Mouse (Mus musculus) CD8-positive naive resting alpha-beta T cell, adult 2 months (primary cell): Measurements from ENCODE around the gene Ryr2.

ENCODE experiments used
- DNase-seq, 2 experiments: peaks; one replicate each; pipeline ENCODE4 v3.0.0; 2022; ENCODE audit warnings: low read depth in 2 of 2, low spot score in 2 of 2

Ryr2 gene

GRCm38 (mm10) chr13:12039967-12040366, 66.8 kb downstream of the Ryr2 start:
- no peak for DNase-seq

- no peak for DNase-seq
These were observed 68.1 kb downstream of the Ryr2 start for GRCm38 (mm10) chr13:12038676-12039075.

- DNase-seq = no peak
These were observed 69.5 kb downstream of the Ryr2 start for GRCm38 (mm10) chr13:12037241-12037640.

- no peak for DNase-seq
These were observed 69.9 kb downstream of the Ryr2 start for GRCm38 (mm10) chr13:12036834-12037233.

GRCm38 (mm10) chr13:12033914-12034313, 72.8 kb downstream of the Ryr2 start:
- DNase-seq = no peak

GRCm38 (mm10) chr13:12033272-12033671, 73.5 kb downstream of the Ryr2 start:
- no peak for DNase-seq

GRCm38 (mm10) chr13:12029841-12030240, 76.9 kb downstream of the Ryr2 start:
- DNase-seq = no peak

GRCm38 (mm10) chr13:12029326-12029725, 77.4 kb downstream of the Ryr2 start:
- DNase-seq = no peak

GRCm38 (mm10) chr13:12018046-12018445, 88.7 kb downstream of the Ryr2 start:
- DNase-seq = no peak

- DNase-seq = no peak
These were observed 92.8 kb downstream of the Ryr2 start for GRCm38 (mm10) chr13:12013986-12014385.

- DNase-seq = no peak
These were observed 97.6 kb downstream of the Ryr2 start for GRCm38 (mm10) chr13:12008995-12009689.

- DNase-seq = no peak
These were observed 99.2 kb downstream of the Ryr2 start for GRCm38 (mm10) chr13:12007579-12007978.

GRCm38 (mm10) chr13:12001891-12002294, 104.9 kb downstream of the Ryr2 start:
- no peak for DNase-seq

- no peak for DNase-seq
These were observed 106.9 kb downstream of the Ryr2 start for GRCm38 (mm10) chr13:11999851-12000250.

GRCm38 (mm10) chr13:11997366-11997765, 109.4 kb downstream of the Ryr2 start:
- DNase-seq = no peak

- DNase-seq = no peak
These were observed 119.2 kb downstream of the Ryr2 start for GRCm38 (mm10) chr13:11987556-11987955.

- no peak for DNase-seq
These were observed 121.7 kb downstream of the Ryr2 start for GRCm38 (mm10) chr13:11985056-11985455.

- no peak for DNase-seq
These were observed 127.7 kb downstream of the Ryr2 start for GRCm38 (mm10) chr13:11978997-11979396.

- DNase-seq = no peak
These were observed 128.4 kb downstream of the Ryr2 start for GRCm38 (mm10) chr13:11978359-11978758.

- no peak for DNase-seq
These were observed 129.1 kb downstream of the Ryr2 start for GRCm38 (mm10) chr13:11977606-11978005.

GRCm38 (mm10) chr13:11964391-11964790, 142.4 kb downstream of the Ryr2 start:
- DNase-seq = no peak

GRCm38 (mm10) chr13:11959488-11960174, 147.1 kb downstream of the Ryr2 start:
- DNase-seq = no peak

- no peak for DNase-seq
These were observed 147.9 kb downstream of the Ryr2 start for GRCm38 (mm10) chr13:11958854-11959253.
